Mouse (Mus musculus) adipocyte (in vitro differentiated cells): ENCODE measurements around the gene Flvcr2.

Source experiments
- DNase-seq: peaks from one replicate; pipeline ENCODE4 v3.0.0-alpha.2; 2016; ENCODE audit warnings: low spot score

Gene Flvcr2

GRCm38 (mm10) chr12:85859511-85860189 is 113.3 kb downstream of the Flvcr2 start:
- peak; percentile 33 for DNase-seq

DNA sequence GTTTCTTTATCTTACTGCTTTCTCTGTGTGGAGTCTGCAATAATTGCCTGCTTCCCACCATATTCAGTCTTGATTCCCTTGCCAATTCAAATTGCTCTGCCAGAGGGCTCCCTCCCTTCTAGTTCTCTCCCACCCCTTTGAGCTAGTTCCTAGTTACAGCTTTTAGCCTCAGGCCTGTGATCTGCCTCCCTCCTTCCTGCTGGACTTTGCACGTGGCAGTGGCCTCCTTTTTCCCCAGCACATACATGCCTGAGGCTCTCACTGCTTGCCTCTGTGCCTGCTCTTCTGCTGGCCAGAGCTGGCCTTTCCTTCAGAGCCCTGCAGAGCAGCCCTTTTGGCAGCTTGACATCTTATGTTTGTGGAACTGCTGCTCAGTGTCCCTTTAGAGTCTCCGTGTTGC is 116.2 kb downstream of the Flvcr2 start:
- DNase-seq, result peak; percentile 28
